Mouse (Mus musculus): ENCODE measurements at regions not wholly inside any gene's neighbourhood (a gene's known extent, or its start where the extent isn't known, plus 50 kb on each side); places are given as distances from the start of the nearest gene placed in this dataset.
A peak's percentile ranks its signal among the peaks of the same experiment; 100 is the strongest.

DNA sequence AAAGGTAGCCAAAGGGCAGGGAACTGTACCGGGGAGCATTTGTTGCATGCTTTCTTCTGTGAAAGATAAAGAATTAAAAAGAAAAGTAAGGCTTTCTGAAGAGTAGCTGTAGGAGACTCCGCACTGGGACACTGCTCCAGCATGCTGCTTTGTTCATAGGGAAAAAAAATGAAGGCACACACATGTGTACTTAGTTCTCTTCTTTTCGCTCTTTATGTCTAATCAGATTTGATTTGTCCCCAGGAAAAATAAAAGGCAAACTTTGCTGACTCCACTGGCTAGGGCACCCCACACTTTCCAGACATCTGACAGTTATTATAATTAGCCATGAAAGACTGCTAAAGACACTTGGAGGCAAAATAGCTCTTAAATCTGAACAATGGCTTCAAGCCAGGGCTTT, 276.6 kb downstream of the Ptprc start:
- intact Hi-C loops (cut with DNase I): loop anchor here (10.0 kb wide), 2 partner anchors 114 to 564 kb away; no protein-coding TSS in a partner anchor
- peak in 1 of 2 experiments; percentile 24 for DNase-seq (ENCODE audit: low spot score in 2 of 2)

DNA sequence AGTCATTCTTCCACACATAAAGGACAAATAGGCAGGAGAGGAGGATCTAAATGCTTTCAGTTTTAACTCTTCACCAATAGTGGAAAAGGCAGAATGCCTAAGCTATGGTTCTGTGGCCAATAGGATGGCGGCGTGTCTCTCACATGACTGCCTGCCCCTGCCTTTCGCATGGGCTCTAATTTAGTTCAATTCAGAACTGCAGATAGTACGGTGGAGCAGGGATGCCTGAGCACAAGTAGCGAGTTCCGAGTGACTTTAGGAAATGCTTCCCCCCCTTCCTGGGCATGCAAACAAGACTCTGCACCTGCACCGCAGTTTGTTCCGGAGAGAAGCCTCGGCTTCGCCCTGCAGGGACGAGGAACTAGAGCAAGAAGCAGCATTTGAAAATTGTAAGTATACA, 277.1 kb downstream of the Ptprc start:
- intact Hi-C loops (cut with DNase I): loop anchor here (10.0 kb wide), 2 partner anchors 114 to 564 kb away; no protein-coding TSS in a partner anchor

GRCm38 (mm10) chr1:137881656-137882055, 293.9 kb downstream of the Ptprc start:
- DNase-seq (ENCODE audit: low spot score in 2 of 2): no peak
- intact Hi-C loops (cut with DNase I): no loop called here

More for the DNA sequence above, 277.1 kb downstream of the Ptprc start:
- peak; percentile 92 to 95 for DNase-seq (ENCODE audit: low spot score in 2 of 2)

- no peak for DNase-seq (ENCODE audit: low spot score in 2 of 2)
- intact Hi-C loops (cut with DNase I): no loop called here
These were observed 301.1 kb downstream of the Ptprc start for GRCm38 (mm10) chr1:137874361-137874760.

DNA sequence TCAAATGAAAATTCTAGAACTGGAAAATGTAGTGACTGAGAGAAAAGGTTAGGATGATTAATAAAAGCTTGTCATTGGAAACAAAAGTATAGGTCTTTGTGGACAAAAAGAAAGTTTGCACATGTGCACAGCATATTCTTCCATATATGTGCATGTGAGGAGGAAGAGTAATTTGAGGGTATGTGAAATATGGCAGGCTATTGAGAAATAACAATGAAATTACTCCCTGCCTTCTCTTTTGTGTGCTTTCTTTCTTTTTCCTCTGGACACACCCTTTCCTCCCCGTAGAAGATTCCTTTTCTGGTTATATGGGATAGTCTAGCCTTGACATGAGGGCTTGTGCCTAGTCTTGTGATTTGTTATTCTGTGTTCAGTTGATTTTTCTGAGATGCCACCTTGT, 301.9 kb downstream of the Ptprc start:
- intact Hi-C loops (cut with DNase I): no loop called here
- no peak for DNase-seq (ENCODE audit: low spot score in 2 of 2)

DNA sequence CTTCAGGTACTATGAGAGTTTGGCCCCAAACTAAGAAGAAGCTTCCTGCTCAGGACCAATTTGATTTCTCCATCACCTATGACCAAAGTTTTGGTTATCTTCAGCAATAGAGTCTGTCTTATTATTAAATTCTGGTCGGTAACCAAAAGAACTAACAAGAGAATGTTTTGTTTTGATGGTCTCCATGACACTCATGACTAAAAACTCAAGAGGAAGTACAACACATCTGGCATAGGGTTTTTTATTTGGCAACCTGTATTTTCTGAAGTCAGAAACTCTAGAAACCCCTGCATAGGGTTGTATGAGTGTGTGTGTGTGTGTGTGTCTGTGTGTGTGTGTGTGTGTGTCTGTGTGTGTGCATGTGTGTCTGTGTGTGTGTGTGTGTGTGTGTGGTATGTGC, 310.5 kb downstream of the Ptprc start:
- intact Hi-C loops (cut with DNase I): no loop called here

GRCm38 (mm10) chr1:137863506-137863905, 312.0 kb downstream of the Ptprc start:
- intact Hi-C loops (cut with DNase I): no loop called here
- no peak for DNase-seq (ENCODE audit: low spot score in 2 of 2)

More for the DNA sequence above, 310.5 kb downstream of the Ptprc start:
- no peak for DNase-seq (ENCODE audit: low spot score in 2 of 2)

- intact Hi-C loops (cut with DNase I): no loop called here
- DNase-seq (ENCODE audit: low spot score in 2 of 2): no peak
These were observed 323.2 kb downstream of the Ptprc start for GRCm38 (mm10) chr1:137852262-137852661.

GRCm38 (mm10) chr1:137847311-137847923, 328.1 kb downstream of the Ptprc start:
- peak; percentile 44 to 54 for DNase-seq (ENCODE audit: low spot score in 2 of 2)
- intact Hi-C loops (cut with DNase I): no loop called here

- intact Hi-C loops (cut with DNase I): no loop called here
- no peak for DNase-seq (ENCODE audit: low spot score in 2 of 2)
These were observed 328.7 kb downstream of the Ptprc start for GRCm38 (mm10) chr1:137846857-137847256.

GRCm38 (mm10) chr1:137840531-137840930, 335.0 kb downstream of the Ptprc start:
- intact Hi-C loops (cut with DNase I): no loop called here
- DNase-seq (ENCODE audit: low spot score in 2 of 2): no peak

DNA sequence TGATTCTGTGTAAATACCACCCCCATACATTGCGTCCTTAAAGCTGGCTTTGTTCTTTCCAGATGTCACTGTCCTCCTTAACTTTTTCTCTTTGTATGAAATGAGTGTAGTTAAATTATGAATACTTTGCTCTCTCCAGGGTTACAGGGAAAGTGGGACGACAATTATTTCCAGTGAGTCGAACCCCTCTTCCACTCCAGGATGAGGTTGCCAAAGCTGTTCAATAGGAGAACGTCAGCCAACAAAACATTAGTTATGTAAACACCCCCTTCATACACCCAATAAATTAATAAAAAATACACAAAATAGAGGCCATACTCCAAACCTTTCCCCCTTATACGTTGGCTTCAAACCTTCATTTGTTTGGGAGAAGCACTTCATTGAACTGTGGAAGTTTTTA, 335.8 kb downstream of the Ptprc start:
- intact Hi-C loops (cut with DNase I): no loop called here
- DNase-seq (ENCODE audit: low spot score in 2 of 2): no peak

DNA sequence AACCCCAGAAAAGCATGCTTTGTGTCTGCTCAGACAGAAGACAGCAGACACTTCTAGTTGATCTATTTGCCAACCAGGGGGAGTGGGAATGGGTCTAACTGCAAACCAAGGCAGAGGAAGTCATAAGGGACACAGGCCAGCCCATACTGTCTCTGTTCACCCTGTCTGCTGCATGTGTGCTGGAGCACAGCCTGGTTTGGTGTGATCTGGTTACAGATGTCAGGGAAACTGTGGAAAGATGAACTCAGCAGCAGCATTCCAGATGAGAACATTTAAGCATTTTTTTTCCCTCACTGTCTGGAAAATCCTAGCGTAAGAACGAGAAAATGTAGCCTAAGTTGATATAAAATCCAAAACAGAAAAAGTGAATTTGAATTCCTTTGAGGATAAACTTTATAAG, 336.2 kb downstream of the Ptprc start:
- no peak for DNase-seq (ENCODE audit: low spot score in 2 of 2)
- intact Hi-C loops (cut with DNase I): no loop called here

- no peak for DNase-seq (ENCODE audit: low spot score in 2 of 2)
- intact Hi-C loops (cut with DNase I): no loop called here
These were observed 337.2 kb downstream of the Ptprc start for GRCm38 (mm10) chr1:137838357-137838756.

- no peak for DNase-seq (ENCODE audit: low spot score in 2 of 2)
These were observed 342.0 kb downstream of the Ptprc start for GRCm38 (mm10) chr1:137833535-137833934.

GRCm38 (mm10) chr1:137831284-137831683, 344.2 kb downstream of the Ptprc start:
- no peak for DNase-seq (ENCODE audit: low spot score in 2 of 2)
- intact Hi-C loops (cut with DNase I): no loop called here

More at GRCm38 (mm10) chr1:137833535-137833934, 342.0 kb downstream of the Ptprc start:
- intact Hi-C loops (cut with DNase I): no loop called here

GRCm38 (mm10) chr1:137827379-137827778, 348.1 kb downstream of the Ptprc start:
- DNase-seq (ENCODE audit: low spot score in 2 of 2): no peak

GRCm38 (mm10) chr1:137815401-137815888, 360.1 kb downstream of the Ptprc start:
- no peak for DNase-seq (ENCODE audit: low spot score in 2 of 2)
- intact Hi-C loops (cut with DNase I): no loop called here

More at GRCm38 (mm10) chr1:137827379-137827778, 348.1 kb downstream of the Ptprc start:
- intact Hi-C loops (cut with DNase I): no loop called here

GRCm38 (mm10) chr1:137814556-137814955, 361.0 kb downstream of the Ptprc start:
- DNase-seq (ENCODE audit: low spot score in 2 of 2): no peak
- intact Hi-C loops (cut with DNase I): no loop called here

DNA sequence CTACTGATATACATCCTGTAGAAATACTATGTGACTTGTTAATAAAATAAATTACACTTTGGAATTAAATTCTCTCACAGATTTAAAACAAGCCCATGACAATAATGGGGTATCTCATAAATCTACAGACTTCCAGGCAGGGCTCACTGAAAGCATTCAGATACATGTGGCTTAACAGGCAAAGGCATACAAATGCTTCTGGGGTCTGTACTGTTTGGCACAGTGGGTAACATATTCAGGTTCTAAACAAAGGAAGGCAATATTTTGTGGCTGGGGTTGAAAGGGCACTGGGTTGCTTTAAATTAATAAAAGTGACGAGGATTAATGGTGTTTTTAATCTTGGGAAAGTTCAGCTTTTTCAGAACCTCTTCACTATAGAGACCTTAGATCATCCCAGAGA, 361.8 kb downstream of the Ptprc start:
- intact Hi-C loops (cut with DNase I): no loop called here
- DNase-seq (ENCODE audit: low spot score in 2 of 2): no peak

DNA sequence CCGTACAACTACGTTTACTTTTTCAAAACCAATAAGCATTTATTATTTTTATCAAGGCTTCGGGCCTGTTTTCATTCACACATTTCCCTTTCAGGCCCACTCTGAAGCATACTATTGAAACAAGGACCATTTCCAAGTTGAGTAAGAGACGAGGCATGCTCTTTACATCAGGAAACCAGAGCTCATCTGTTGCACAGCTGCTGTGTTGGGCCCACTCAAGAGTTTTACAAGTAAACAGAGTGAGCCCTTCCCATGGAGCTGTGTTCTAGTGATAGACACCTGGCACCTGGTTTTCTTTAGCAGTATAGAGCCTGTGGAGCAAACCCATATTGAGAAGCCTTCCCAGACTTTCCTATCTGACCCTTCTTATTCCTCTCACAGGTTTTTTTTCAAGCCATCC, 363.5 kb downstream of the Ptprc start:
- intact Hi-C loops (cut with DNase I): no loop called here
- DNase-seq (ENCODE audit: low spot score in 2 of 2): no peak
